ENCODE assay signal across 15 mouse cellular contexts in genomic region chr5:85337643-85338458, GRCm38 (mm10).
DNase-seq lines count a peak whose midpoint lies in the region; ATAC-seq lines count a peak whose summit lies in the region.
"Had no signal": no experiment of that assay in that cellular context is flagged by ENCODE, and none has a peak within 500 bp of the region (broad histone marks: within the 10 kb centered on the region; RNA-seq: fewer than 3 reads in every experiment).

No protein-coding gene starts in this region.

- 0 out of 2 replicates have a peak, but pooled peaks have one; percentile 47 for ATAC-seq in hindbrain, embryonic 14.5 days (ENCODE audit: low FRiP score)
- peak; percentile 84 for ATAC-seq in neural tube, embryonic 12.5 days (ENCODE audit: low FRiP score, low read depth)

- intact Hi-C loops in left cerebral cortex, postnatal 14 days (cut with DNase I) = no loop called here
- intact Hi-C loops in left cerebral cortex, postnatal 4 days (cut with DNase I) = no loop called here

- H3K27ac ChIP-seq in hindbrain, embryonic 14.5 days = no peak overlapping the region
- H3K27ac ChIP-seq in neural tube, embryonic 12.5 days = no peak overlapping the region
- H3K27ac ChIP-seq: embryonic facial prominence, embryonic 13.5 days; macrophage had no signal

- no peak overlapping the region for H3K4me2 ChIP-seq in hindbrain, embryonic 14.5 days (replicated peaks)
- H3K4me2 ChIP-seq in neural tube, embryonic 12.5 days (replicated peaks) = no peak overlapping the region
- H3K4me2 ChIP-seq: embryonic facial prominence, embryonic 13.5 days had no signal

- peak; percentile 29 for DNase-seq in embryo, embryonic 10.5 days (ENCODE audit: low spot score)
- no peak for DNase-seq in embryo, embryonic 10 days (ENCODE audit: low spot score)
- peak; percentile 39 to 86 for DNase-seq in left cerebral cortex, postnatal 14 days (ENCODE audit: low spot score in 2 of 2)
- no peak for DNase-seq in left cerebral cortex, postnatal 4 days
- peak; percentile 33 for DNase-seq in hindbrain, embryonic 14.5 days (ENCODE audit: low spot score)
- DNase-seq in cerebellum, postnatal 25 days = no peak
- DNase-seq in adipocyte (ENCODE audit: low spot score) = no peak
- DNase-seq: adrenal gland, postnatal 14 days; cerebellum, adult 11 months; heart, adult 18-20 months; kidney, adult 18-20 months; thymus, adult 18-20 months had no signal

- 44% methylated on average over 8 of the region's 8 CpGs for WGBS in hindbrain, embryonic 14.5 days
- 31% methylated on average over 8 of the region's 8 CpGs for WGBS in neural tube, embryonic 12.5 days

- no peaks in the 10 kb centered on the region for H3K36me3 ChIP-seq in hindbrain, embryonic 14.5 days (replicated peaks; ENCODE audit: control insufficient read depth, insufficient read depth)
- no peaks in the 10 kb centered on the region for H3K36me3 ChIP-seq in neural tube, embryonic 12.5 days
- H3K36me3 ChIP-seq: embryonic facial prominence, embryonic 13.5 days had no signal

- peaks cover 10% of the 10 kb centered on the region; the same call in 1 of the 2 replicates for H3K4me1 ChIP-seq in hindbrain, embryonic 14.5 days (replicated peaks; ENCODE audit: control insufficient read depth, insufficient read depth, low read length)
- 0 out of 2 replicates have a peak, but pooled peaks cover 5% of the 10 kb centered on the region for H3K4me1 ChIP-seq in neural tube, embryonic 12.5 days
- H3K4me1 ChIP-seq: embryonic facial prominence, embryonic 13.5 days had no signal

- H3K4me3 ChIP-seq in hindbrain, embryonic 14.5 days (replicated peaks; ENCODE audit: low read length) = no peak overlapping the region
- no peak overlapping the region for H3K4me3 ChIP-seq in neural tube, embryonic 12.5 days
- H3K4me3 ChIP-seq: embryonic facial prominence, embryonic 13.5 days had no signal

- H3K9me3 ChIP-seq in hindbrain, embryonic 14.5 days (ENCODE audit: control insufficient read depth, low read length) = no peaks in the 10 kb centered on the region
- H3K9me3 ChIP-seq in neural tube, embryonic 12.5 days = no peaks in the 10 kb centered on the region
- H3K9me3 ChIP-seq: embryonic facial prominence, embryonic 13.5 days had no signal

- no peak overlapping the region for H3K9ac ChIP-seq in hindbrain, embryonic 14.5 days
- H3K9ac ChIP-seq in neural tube, embryonic 12.5 days = no peak overlapping the region
- H3K9ac ChIP-seq: embryonic facial prominence, embryonic 13.5 days had no signal

- no peaks in the 10 kb centered on the region for H3K27me3 ChIP-seq in hindbrain, embryonic 14.5 days (ENCODE audit: control insufficient read depth, insufficient read depth, low read length)
- H3K27me3 ChIP-seq in neural tube, embryonic 12.5 days (replicated peaks) = no peaks in the 10 kb centered on the region
- H3K27me3 ChIP-seq: embryonic facial prominence, embryonic 13.5 days had no signal

Comparison
In these comparisons a context has a peak if more than half of its experiments do, and no peak if none do; other contexts are left out.
1. DNase-seq: peak in embryo, embryonic 10.5 days (single experiment), left cerebral cortex, postnatal 14 days (2 of 2) and hindbrain, embryonic 14.5 days (single experiment); none in embryo, embryonic 10 days (single experiment), left cerebral cortex, postnatal 4 days (single experiment), cerebellum, postnatal 25 days (0 of 2) and adipocyte (single experiment).